Mouse (Mus musculus) olfactory bulb, adult 2 months (tissue): ENCODE results near the gene Olfr71.

ENCODE experiments used
- CTCF ChIP-seq: fragments of 200-500 bp; IDR thresholded peaks from 2 replicates; pipeline ENCODE4 v1.5.1; 2012; ENCODE audit warnings: low read depth, mild to moderate bottlenecking, low read length, moderate library complexity; ENCODE audit not compliant: insufficient read depth
- POLR2A ChIP-seq: fragments of 200-500 bp; IDR thresholded peaks from 2 replicates; pipeline ENCODE4 v1.6.1; 2012; ENCODE audit warnings: mild to moderate bottlenecking, low read depth, low read length, moderate library complexity; ENCODE audit not compliant: insufficient read depth

DNA sequence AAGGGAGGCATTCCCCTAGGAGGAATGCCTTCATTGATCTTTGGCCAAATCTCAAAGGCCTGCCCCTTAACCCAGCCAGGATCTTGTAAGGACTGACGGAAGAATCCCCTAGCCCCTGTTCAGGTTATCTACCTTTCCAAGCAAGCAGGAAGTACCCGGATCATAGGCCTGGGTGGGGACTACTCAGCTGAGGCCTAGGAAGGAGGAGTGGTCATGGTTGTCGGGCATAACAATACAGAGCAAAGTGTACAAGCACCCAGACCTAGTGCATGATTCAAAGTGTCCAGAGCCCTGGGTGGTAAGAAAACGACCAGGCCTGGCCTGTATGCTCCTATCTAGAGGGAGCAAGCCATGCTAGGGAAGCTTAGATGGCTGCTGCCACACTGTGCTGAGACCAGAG is 34.4 kb downstream of the Olfr71 start:
- no peak for TF ChIP-seq CTCF
- TF ChIP-seq POLR2A, result no peak
